Mouse (Mus musculus) bone marrow macrophage, adult 2 months (primary cell): ENCODE measurements around the gene Cops7b.

Source experiments
- CTCF ChIP-seq: IDR thresholded peaks from 2 replicates; pipeline ENCODE4 v1.5.1; 2012; ENCODE audit warnings: low read depth, mild to moderate bottlenecking, low read length, moderate library complexity
- POLR2A ChIP-seq: IDR thresholded peaks from 2 replicates; pipeline ENCODE4 v1.6.1; 2012; ENCODE audit warnings: mild to moderate bottlenecking, low read depth, low read length, borderline replicate concordance

GRCm38 (mm10) chr1:86569292-86569860, 13.3 kb upstream of the Cops7b start:
- TF ChIP-seq CTCF (no peak), POLR2A (no peak)
